Mouse (Mus musculus) urinary bladder, postnatal 36 days (tissue): ENCODE results near the gene Rad51c.
"Not testable (repeated sequence)": the region's sequence is repeated elsewhere in the genome, so short reads cannot be mapped to it uniquely, and the experiment has no call there.

Source experiments
- DNase-seq, 2 experiments: peaks; one replicate each; pipeline ENCODE4 v3.0.0; 2022; ENCODE audit warnings: low spot score in 2 of 2, mixed read lengths in 1 of 2

Gene Rad51c

GRCm38 (mm10) chr11:87432933-87433669 lies 28.3 kb upstream of the Rad51c start:
- no peak for DNase-seq

DNA sequence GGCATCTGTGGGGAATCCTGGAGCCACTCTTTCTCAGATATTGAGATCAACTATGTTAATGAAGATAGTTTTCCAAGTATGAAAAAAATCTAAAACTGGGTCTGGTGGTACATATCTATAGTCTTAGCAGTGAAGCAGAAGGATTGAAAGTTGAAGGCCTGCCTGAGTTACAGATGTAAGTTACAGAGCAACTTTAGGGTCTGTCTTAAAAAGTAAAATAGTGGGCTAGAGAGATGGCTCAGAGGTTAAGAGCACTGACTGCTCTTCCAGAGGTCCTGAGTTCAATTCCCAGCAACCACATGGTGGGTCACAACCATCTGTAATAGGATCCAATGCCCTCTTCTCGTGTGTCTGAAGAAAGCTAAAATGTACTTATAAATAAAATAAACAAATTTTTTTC lies 27.7 kb upstream of the Rad51c start:
- no peak for DNase-seq

GRCm38 (mm10) chr11:87431813-87432212 lies 27.1 kb upstream of the Rad51c start:
- not testable (repeated sequence) for DNase-seq

GRCm38 (mm10) chr11:87430374-87430773 lies 25.6 kb upstream of the Rad51c start:
- no peak for DNase-seq

GRCm38 (mm10) chr11:87429363-87429762 lies 24.6 kb upstream of the Rad51c start:
- no peak for DNase-seq

- no peak for DNase-seq
Observed at GRCm38 (mm10) chr11:87428051-87428673, 23.4 kb upstream of the Rad51c start.

DNA sequence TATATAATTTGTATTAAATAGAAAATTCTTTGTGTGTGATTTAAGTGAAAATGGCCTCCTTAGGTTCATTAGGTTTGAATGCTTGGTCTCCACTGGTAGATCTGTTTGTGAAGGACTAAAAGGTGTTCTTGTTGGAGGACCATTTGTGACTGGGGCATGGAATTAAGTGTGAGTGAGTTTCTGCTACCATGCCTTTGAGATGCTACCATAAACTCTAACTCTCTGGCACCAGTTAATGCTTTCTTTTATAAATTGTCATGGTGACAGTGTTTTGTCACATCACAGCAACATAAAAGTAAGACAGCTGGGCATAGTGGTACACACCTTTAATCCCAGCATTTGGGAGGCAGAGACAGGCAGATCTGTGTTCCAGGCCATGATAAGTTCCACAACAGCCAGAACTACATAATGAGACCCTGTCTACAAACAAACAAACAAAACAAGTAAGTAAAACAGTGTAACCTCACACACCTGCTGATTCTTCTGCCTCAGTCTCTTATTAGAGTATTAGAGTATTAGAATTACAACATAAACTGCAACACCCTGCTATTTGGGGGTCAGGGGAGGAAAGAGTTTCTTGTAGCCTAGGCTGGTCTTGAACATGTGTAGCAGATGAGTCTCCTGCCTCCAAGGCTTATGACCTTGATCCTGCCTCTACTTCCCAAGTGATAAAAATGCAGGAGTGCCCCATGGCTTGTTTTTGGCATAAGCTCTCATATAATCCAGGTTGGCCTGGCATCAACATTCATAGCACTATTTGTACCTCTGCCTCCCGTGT lies 22.7 kb upstream of the Rad51c start:
- DNase-seq, result no peak

DNA sequence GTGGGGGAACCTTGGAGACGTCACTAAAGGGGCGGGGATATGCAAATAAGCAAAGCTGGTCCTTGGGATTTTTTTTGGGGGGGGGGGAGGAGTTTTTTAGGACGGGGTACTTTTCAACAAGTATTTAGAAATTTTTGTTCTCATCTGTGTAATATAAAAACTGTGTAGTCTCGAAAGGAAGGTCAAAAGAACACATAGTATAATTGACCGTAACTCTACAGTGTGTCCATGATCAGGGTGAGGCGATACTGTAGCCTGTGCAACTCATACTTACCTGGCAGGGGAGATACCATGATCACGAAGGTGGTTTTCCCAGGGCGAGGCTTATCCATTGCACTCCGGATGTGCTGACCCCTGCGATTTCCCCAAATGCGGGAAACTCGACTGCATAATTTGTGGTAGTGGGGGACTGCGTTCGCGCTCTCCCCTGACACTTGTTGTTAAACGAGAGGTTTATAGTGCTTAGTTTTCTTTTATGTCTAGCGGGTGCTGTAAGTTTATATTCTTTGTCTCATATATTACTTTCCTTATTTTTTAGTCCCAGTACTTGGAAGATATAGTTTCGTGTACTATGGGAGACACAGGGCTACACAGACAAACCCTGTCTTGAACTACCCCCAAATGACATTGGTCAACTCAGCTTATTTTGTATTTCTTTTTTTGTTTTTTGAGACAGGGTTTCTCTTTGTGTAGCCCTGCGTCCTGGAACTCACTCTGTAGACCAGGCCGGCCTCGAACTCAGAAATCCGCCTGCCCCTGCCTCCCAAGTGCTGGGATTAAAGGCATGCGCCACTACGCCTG lies 21.9 kb upstream of the Rad51c start:
- DNase-seq, result peak; percentile 74 to 84

DNA sequence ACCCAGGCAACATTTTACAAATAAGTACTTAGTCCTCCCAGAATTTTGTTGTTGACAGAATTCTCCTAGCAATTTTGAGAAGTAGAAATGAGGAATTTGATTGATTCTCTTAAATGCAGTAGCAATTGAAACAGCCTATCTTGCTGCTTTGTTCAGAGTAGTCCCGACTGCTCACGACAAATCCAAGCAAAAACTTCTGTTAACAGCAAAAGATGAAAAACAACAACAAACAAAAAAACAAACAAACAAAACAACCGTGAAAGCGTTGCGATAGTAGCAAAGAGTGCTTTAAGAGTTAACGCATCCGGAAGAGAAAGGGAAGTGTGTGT lies 21.3 kb upstream of the Rad51c start:
- no peak for DNase-seq

GRCm38 (mm10) chr11:87423551-87424325 lies 19.0 kb upstream of the Rad51c start:
- no peak for DNase-seq

GRCm38 (mm10) chr11:87422511-87423340 lies 18.0 kb upstream of the Rad51c start:
- DNase-seq, result peak; percentile 79 to 86

GRCm38 (mm10) chr11:87421760-87422201 lies 17.0 kb upstream of the Rad51c start:
- DNase-seq, result no peak

GRCm38 (mm10) chr11:87420861-87421260 lies 16.1 kb upstream of the Rad51c start:
- no peak for DNase-seq

DNA sequence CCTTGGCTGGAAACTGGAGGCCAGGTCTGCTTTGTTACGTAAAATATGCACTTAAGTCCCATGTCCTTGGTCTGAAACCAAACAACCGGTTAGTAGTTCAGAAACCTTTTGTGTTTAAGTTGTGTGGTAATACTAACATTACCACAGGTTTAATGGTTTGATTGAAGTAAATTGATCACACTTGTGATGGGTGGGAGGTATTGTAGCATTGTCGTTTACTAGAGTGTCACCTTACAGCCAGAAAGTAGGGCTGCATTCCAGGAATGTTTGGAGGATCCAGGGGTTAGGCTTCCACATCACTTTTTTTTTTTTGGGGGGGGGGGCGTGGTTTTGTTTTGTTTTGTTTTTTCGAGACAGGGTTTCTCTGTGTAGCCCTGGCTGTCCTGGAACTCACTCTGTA lies 11.4 kb upstream of the Rad51c start:
- no peak for DNase-seq

DNA sequence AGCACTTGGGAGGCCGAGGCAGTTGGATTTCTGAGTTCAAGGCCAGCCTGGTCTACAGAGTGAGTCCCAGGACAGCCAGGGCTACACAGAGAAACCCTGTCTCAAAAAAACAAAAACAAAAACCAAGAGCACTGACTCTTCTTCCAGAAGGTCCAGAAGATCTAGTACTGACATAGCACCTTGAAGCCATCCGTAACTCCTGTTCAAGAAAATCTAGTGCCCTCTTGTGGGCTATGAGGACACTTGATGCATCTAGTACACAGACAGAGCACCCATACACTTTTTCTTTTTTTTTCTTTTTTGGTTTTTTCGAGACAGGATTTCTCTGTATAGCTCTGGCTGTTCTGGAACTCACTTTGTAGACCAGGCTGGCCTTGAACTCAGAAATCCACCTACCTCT lies 8.7 kb upstream of the Rad51c start:
- DNase-seq, result not testable (repeated sequence)

DNA sequence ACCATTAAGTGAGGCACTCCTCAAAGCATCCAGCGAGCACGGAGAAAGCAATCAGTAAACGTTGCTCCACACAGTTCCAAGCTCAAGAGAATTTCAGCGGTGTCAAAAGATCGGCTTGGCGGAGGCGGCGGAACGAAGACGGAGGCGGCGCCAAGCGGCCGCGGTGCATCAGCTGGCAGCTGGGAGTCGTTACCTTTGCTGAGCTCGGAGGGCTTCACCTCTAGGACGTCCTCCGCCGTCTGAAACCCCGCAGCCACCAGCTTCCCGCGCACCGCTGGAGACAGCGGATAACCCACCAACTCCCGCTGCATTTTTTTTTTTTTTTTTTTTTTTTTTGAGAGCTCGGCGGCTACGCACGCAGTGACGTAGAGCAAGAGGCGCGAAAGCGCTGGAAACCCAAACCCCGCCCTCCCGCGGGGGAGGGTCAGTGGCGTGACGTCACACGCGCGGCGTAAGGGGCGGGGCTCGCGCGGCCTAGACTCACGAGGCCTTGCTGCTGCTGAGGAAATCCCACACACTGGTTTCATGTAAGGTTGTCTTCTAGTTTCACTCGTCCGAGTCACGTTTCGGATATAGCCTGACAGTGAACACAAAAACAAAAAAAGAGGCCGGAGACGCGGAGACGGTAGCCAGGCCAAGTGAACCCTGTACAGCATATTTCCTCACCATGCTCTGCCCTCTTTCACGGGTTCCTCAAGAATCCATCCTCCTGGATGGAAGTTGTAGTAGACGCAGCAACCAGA lies 472 bp downstream of the Rad51c start:
- peak; percentile 95 to 96 for DNase-seq

GRCm38 (mm10) chr11:87398402-87398801 lies 6.4 kb downstream of the Rad51c start:
- DNase-seq, result no peak

GRCm38 (mm10) chr11:87393855-87394254 lies 10.9 kb downstream of the Rad51c start:
- no peak for DNase-seq

- DNase-seq, result no peak
Observed at GRCm38 (mm10) chr11:87385676-87386075, 19.1 kb downstream of the Rad51c start.

DNA sequence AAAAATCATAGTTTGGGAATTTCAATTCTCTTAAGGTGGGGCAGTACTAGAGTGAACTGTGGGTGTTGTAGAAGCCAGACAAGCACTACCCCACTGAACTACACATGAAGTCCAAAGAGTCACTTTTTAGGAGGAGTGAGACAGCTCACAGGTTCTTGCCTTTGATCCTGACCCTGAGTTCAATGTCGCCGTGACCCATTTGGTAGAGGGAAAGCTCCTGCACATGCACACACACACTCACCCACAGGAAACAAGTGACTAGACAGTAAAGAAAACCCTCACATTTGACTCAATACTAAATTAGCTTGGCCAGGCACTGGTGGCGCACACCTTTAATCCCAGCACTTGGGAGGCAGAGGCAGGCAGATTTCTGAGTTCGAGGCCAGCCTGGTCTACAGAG lies 20.2 kb downstream of the Rad51c start:
- no peak for DNase-seq
